Mouse (Mus musculus): ENCODE measurements around the gene Prkab2. TPM values are rescaled to one million over a fixed set of nuclear protein-coding genes. Genes with fewer than 3 reads are reported as not detected.

Gene Prkab2
- total and polyA plus RNA-seq, 3 experiments = 3.3 to 7.0 TPM; not detected in 1

Other genes starting within 250 kb of the Prkab2 start
- gene Olfr1402, start 236.2 kb upstream of the Prkab2 start, total RNA-seq (2012; rRNA removed) = not detected in 2 replicates
- not detected for gene Olfr1402, start 236.2 kb upstream of the Prkab2 start, polyA plus RNA-seq (2012; ENCODE audit: insufficient read depth in 1 of 2, insufficient read length in 2 of 2, low read depth in 1 of 2, low replicate concordance in 2 of 2, missing spikeins in 1 of 2)
- gene Chd1l, start 48.0 kb upstream of the Prkab2 start, total RNA-seq (2012; rRNA removed) = 54.5 and 59.1 TPM in 2 replicates
- 10 to 100 TPM in 1 of 2 experiments, not detected in 1; 70.5 TPM for gene Chd1l, start 48.0 kb upstream of the Prkab2 start, polyA plus RNA-seq (2012; ENCODE audit: insufficient read depth in 1 of 2, insufficient read length in 2 of 2, low read depth in 1 of 2, low replicate concordance in 2 of 2, missing spikeins in 1 of 2)
- 0.12 and 0.16 TPM in 2 replicates for gene Fmo5, start 29.4 kb upstream of the Prkab2 start, total RNA-seq (2012; rRNA removed)
- under 1 TPM in 1 of 2 experiments, not detected in 1; 0.39 TPM for gene Fmo5, start 29.4 kb upstream of the Prkab2 start, polyA plus RNA-seq (2012; ENCODE audit: insufficient read depth in 1 of 2, insufficient read length in 2 of 2, low read depth in 1 of 2, low replicate concordance in 2 of 2, missing spikeins in 1 of 2)
- gene Gm17651, start 16.5 kb downstream of the Prkab2 start, total RNA-seq (2012; rRNA removed) = not detected in 2 replicates
- not detected for gene Gm17651, start 16.5 kb downstream of the Prkab2 start, polyA plus RNA-seq (2012; ENCODE audit: insufficient read depth in 1 of 2, insufficient read length in 2 of 2, low read depth in 1 of 2, low replicate concordance in 2 of 2, missing spikeins in 1 of 2)
- 52.4 and 53.3 TPM in 2 replicates for gene Pde4dip, start 230.5 kb downstream of the Prkab2 start, total RNA-seq (2012; rRNA removed)
- 10 to 100 TPM in 1 of 2 experiments, not detected in 1; 47.6 TPM for gene Pde4dip, start 230.5 kb downstream of the Prkab2 start, polyA plus RNA-seq (2012; ENCODE audit: insufficient read depth in 1 of 2, insufficient read length in 2 of 2, low read depth in 1 of 2, low replicate concordance in 2 of 2, missing spikeins in 1 of 2)
- 35.3 and 36.8 TPM in 2 replicates for gene Sec22b, start 243.0 kb downstream of the Prkab2 start, total RNA-seq (2012; rRNA removed)
- gene Sec22b, start 243.0 kb downstream of the Prkab2 start, polyA plus RNA-seq (2012; ENCODE audit: insufficient read depth in 1 of 2, insufficient read length in 2 of 2, low read depth in 1 of 2, low replicate concordance in 2 of 2, missing spikeins in 1 of 2) = 10 to 100 TPM in 1 of 2 experiments, not detected in 1; 43.3 TPM

Measured in MEL (cell line).